Mouse (Mus musculus): ENCODE data around the gene Ly6c1. TPM values are rescaled to one million over a fixed set of nuclear protein-coding genes. Genes with fewer than 3 reads are reported as not detected.

Gene Ly6c1
- total RNA-seq, 2 experiments from 2014 or later, result 67.4 to 78.8 TPM

Other genes with a start within 250 kb of the Ly6c1 start
- not detected for gene Gml2, start 229.8 kb downstream of the Ly6c1 start, total RNA-seq (2021)
- under 1 TPM in 1 of 2 experiments, not detected in 1; 0.18 TPM for gene 2010109I03Rik, start 151.8 kb downstream of the Ly6c1 start, total RNA-seq (2021)
- gene Ly6i, start 65.4 kb downstream of the Ly6c1 start, total RNA-seq (2021), result not detected
- 10 to 100 TPM; 20.1 to 26.6 TPM for gene Ly6a, start 50.8 kb downstream of the Ly6c1 start, total RNA-seq (2021)
- gene Ly6c2, start 63.1 kb upstream of the Ly6c1 start, total RNA-seq (2021), result 1 to 10 TPM; 1.6 to 4.6 TPM
- gene Ly6g, start 106.4 kb upstream of the Ly6c1 start, total RNA-seq (2021), result not detected
- not detected for gene BC025446, start 167.5 kb upstream of the Ly6c1 start, total RNA-seq (2021)
- not detected for gene Ly6f, start 219.6 kb upstream of the Ly6c1 start, total RNA-seq (2021)